Mouse (Mus musculus) intestine, postnatal 0 days (tissue): ENCODE results near the gene Hist1h3g. TPM values are rescaled to one million over a fixed set of nuclear protein-coding genes. Genes with fewer than 3 reads are reported as not detected.
"Not testable (repeated sequence)": the region's sequence is repeated elsewhere in the genome, so short reads cannot be mapped to it uniquely, and the experiment has no call there.

Source experiments
- ATAC-seq: fragments of 200-750 bp; cut with Nextera tagmentation; 2 replicates; pipeline ENCODE4 v1.8.0; 2017; ENCODE audit warnings: mild to moderate bottlenecking, moderate TSS enrichment, moderate library complexity
- H3K27ac ChIP-seq: fragments of 300-500 bp; sonication (generic); 2 replicates; pipeline ENCODE4 v1.5.1; 2014; ENCODE audit warnings: mild to moderate bottlenecking, low read depth, low read length, moderate library complexity
- H3K27me3 ChIP-seq: fragments of 300-500 bp; sonication (generic); replicated peaks from 2 replicates; pipeline ENCODE4 v1.6.1; 2014; ENCODE audit warnings: low read length, mixed read lengths; ENCODE audit not compliant: control insufficient read depth, insufficient read depth
- H3K36me3 ChIP-seq: fragments of 300-500 bp; sonication (generic); 2 replicates; pipeline ENCODE4 v1.6.1; 2014; ENCODE audit warnings: mild to moderate bottlenecking, moderate library complexity; ENCODE audit not compliant: control insufficient read depth, insufficient read depth
- H3K4me1 ChIP-seq: fragments of 300-500 bp; sonication (generic); replicated peaks from 2 replicates; pipeline ENCODE4 v1.6.1; 2014; ENCODE audit warnings: antibody characterized with exemption, low read length, mixed read lengths; ENCODE audit not compliant: control insufficient read depth, insufficient read depth
- H3K4me2 ChIP-seq: fragments of 300-500 bp; sonication (generic); replicated peaks from 2 replicates; pipeline ENCODE4 v1.6.1; 2014; ENCODE audit warnings: low read depth, mild to moderate bottlenecking, moderate library complexity
- H3K4me3 ChIP-seq: fragments of 300-500 bp; sonication (generic); 2 replicates; pipeline ENCODE4 v1.5.1; 2014; ENCODE audit warnings: low read depth, low read length
- H3K9ac ChIP-seq: fragments of 300-500 bp; sonication (generic); 2 replicates; pipeline ENCODE4 v1.6.1; 2014; ENCODE audit warnings: mild to moderate bottlenecking, low read depth, low read length
- H3K9me3 ChIP-seq: fragments of 300-500 bp; sonication (generic); 2 replicates; pipeline ENCODE4 v1.6.1; 2016; ENCODE audit warnings: mixed run types; ENCODE audit not compliant: control insufficient read depth
- CTCF ChIP-seq: sonication (generic); IDR thresholded peaks from 2 replicates; pipeline ENCODE4 v1.5.1; 2016; ENCODE audit warnings: low read depth, mild to moderate bottlenecking, control low read depth, antibody characterized with exemption, moderate library complexity
- WGBS: fragments of 180-500 bp; shearing (Covaris S2); extraction: QIAGEN DNeasy Blood & Tissue Kit; methylation state at CpG from one replicate; pipeline ENCODE4 v1.1.7; 2014; 5-methylcytosine and 5-hydroxymethylcytosine counted together
- polyA plus RNA-seq: library from polyadenylated mRNA; unstranded; fragments of >200 nt; fragmentation: Nextera tagmentation; extraction: Ambion mirVana; gene quantifications from 2 replicates; pipeline ENCODE4 v1.2.1, GENCODE M21; 2015

Gene Hist1h3g
- polyA plus RNA-seq, 1 experiment from 2014 or later: 2.1 TPM

GRCm38 (mm10) chr13:23541497-23541896 is 6.3 kb downstream of the Hist1h3g start:
- TF ChIP-seq CTCF: no peak
- Histone ChIP-seq H3K36me3 (no peaks in the 10 kb centered on the region), H3K27ac (no peak overlapping the region), H3K27me3 (no peaks in the 10 kb centered on the region), H3K9me3 (no peaks in the 10 kb centered on the region), H3K4me3 (no peak overlapping the region), H3K4me2 (no peak overlapping the region), H3K4me1 (no peaks in the 10 kb centered on the region; the same call in none of the 2 replicates), H3K9ac (no peak overlapping the region)
- 81% methylated on average over 3 of the region's 3 CpGs for WGBS
- no peak for ATAC-seq

- peak overlapping the region; percentile 78 for H3K4me2 ChIP-seq
- H3K9ac ChIP-seq: peak overlapping the region; percentile 40; the same call in 1 of the 2 replicates
- not testable (repeated sequence) for H3K9me3 ChIP-seq, ATAC-seq, H3K4me1 ChIP-seq, H3K36me3 ChIP-seq, H3K27me3 ChIP-seq
- peak overlapping the region; percentile 64; the same call in 1 of the 2 replicates for H3K27ac ChIP-seq
- 9% methylated on average over 3 of the region's 3 CpGs for WGBS
- H3K4me3 ChIP-seq: peak overlapping the region; percentile 36
Observed at GRCm38 (mm10) chr13:23542225-23542980, 7.2 kb downstream of the Hist1h3g start.

- H3K27me3 ChIP-seq, H3K9me3 ChIP-seq, H3K4me1 ChIP-seq, H3K36me3 ChIP-seq: not testable (repeated sequence)
- Histone ChIP-seq H3K27ac (peak within 1 kb of the TSS; percentile 66), H3K9ac (peak within 1 kb of the TSS; percentile 40), H3K4me2 (peak within 1 kb of the TSS; percentile 78), H3K4me3 (peak within 1 kb of the TSS; percentile 36)
- ATAC-seq: peak; percentile 89
- under 1% methylated on average over 34 of the region's 42 CpGs for WGBS
Observed at GRCm38 (mm10) chr13:23542999-23543607, 7.9 kb downstream of the Hist1h3g start, which contains the start of gene Hist1h2bh. Hist1h2bh (minus strand) TSS chr13:23543392.

- no peak for TF ChIP-seq CTCF
- 1% methylated on average over 22 of the region's 45 CpGs for WGBS
Observed at GRCm38 (mm10) chr13:23543965-23544786, 9.0 kb downstream of the Hist1h3g start, which contains the start of gene Hist1h3f. Hist1h3f (plus strand) TSS chr13:23544052.

GRCm38 (mm10) chr13:23544787-23545120 is 9.5 kb downstream of the Hist1h3g start:
- not testable (repeated sequence) for ATAC-seq, H3K9ac ChIP-seq, H3K9me3 ChIP-seq, H3K4me1 ChIP-seq, H3K27ac ChIP-seq, H3K36me3 ChIP-seq, H3K27me3 ChIP-seq
- peak overlapping the region; percentile 78 for H3K4me2 ChIP-seq
- peak overlapping the region; percentile 36 for H3K4me3 ChIP-seq
- WGBS: under 1% methylated on average over 11 of the region's 14 CpGs

More at GRCm38 (mm10) chr13:23543965-23544786, 9.0 kb downstream of the Hist1h3g start, which contains the start of gene Hist1h3f:
- Histone ChIP-seq H3K4me1 (no peaks in the 10 kb centered on the region; the same call in 1 of the 2 replicates), H3K36me3 (no peaks in the 10 kb centered on the region), H3K27me3 (no peaks in the 10 kb centered on the region), H3K4me2 (peak within 1 kb of the TSS; percentile 78), H3K27ac (peak within 1 kb of the TSS; percentile 73), H3K9ac (peak within 1 kb of the TSS; percentile 40), H3K4me3 (peak within 1 kb of the TSS; percentile 36), H3K9me3 (no peaks in the 10 kb centered on the region)
- peak; percentile 91 for ATAC-seq

- no peak overlapping the region for H3K27ac ChIP-seq
- H3K9ac ChIP-seq: no peak overlapping the region
- no peak for ATAC-seq
- no peak for TF ChIP-seq CTCF
- no peaks in the 10 kb centered on the region for H3K27me3 ChIP-seq
- 71% methylated on average over 5 of the region's 5 CpGs for WGBS
- H3K9me3 ChIP-seq: no peaks in the 10 kb centered on the region
- H3K4me3 ChIP-seq: no peak overlapping the region
- H3K36me3 ChIP-seq: no peaks in the 10 kb centered on the region
- H3K4me2 ChIP-seq: no peak overlapping the region
- no peaks in the 10 kb centered on the region; the same call in 1 of the 2 replicates for H3K4me1 ChIP-seq
Observed at GRCm38 (mm10) chr13:23546694-23547093, 11.5 kb downstream of the Hist1h3g start.
